Mouse (Mus musculus): ENCODE data around the gene Sqstm1. TPM values are rescaled to one million over a fixed set of nuclear protein-coding genes. Genes with fewer than 3 reads are reported as not detected.

The Sqstm1 gene
- polyA plus RNA-seq (2012; fragmentation: generic; extraction: Trizol): 100 to 1,000 TPM; 677 to 698 TPM

GRCm38 (mm10) chr11:50210505-50211151 lies at the start of gene Sqstm1, which contains the start of gene Mgat4b:
Gene Sqstm1, minus strand, starts transcription at chr11:50210827.
Gene Mgat4b, plus strand, starts transcription at chr11:50210890.

GRCm38 (mm10) chr11:50238324-50238723 lies 27.7 kb upstream of the Sqstm1 start, which contains the start of gene Ltc4s:
Gene Ltc4s, minus strand, starts transcription at chr11:50238616.

GRCm38 (mm10) chr11:50174111-50174729 lies 36.4 kb downstream of the Sqstm1 start, which contains the start of gene Mrnip:
Gene Mrnip, plus strand, starts transcription at chr11:50174444.

Other genes with a start within 250 kb of the Sqstm1 start
- 1 to 10 TPM in 1 of 2 experiments, under 1 TPM in 1; 0.11 to 1.3 TPM for gene Rnf130, start 185.5 kb downstream of the Sqstm1 start, polyA plus RNA-seq (2012; fragmentation: generic; extraction: Trizol)
- 10 to 100 TPM; 24.9 to 84.8 TPM for gene Tbc1d9b, start 79.4 kb downstream of the Sqstm1 start, polyA plus RNA-seq (2012; fragmentation: generic; extraction: Trizol)
- gene Mrnip, start 36.4 kb downstream of the Sqstm1 start, polyA plus RNA-seq (2012; fragmentation: generic; extraction: Trizol): 10 to 100 TPM in 1 of 2 experiments, 1 to 10 TPM in 1; 6.2 to 20.4 TPM
- gene Mgat4b, start 63 bp upstream of the Sqstm1 start, polyA plus RNA-seq (2012; fragmentation: generic; extraction: Trizol): 100 to 1,000 TPM; 126 to 128 TPM
- under 1 TPM; 0.27 to 0.28 TPM for gene Ltc4s, start 27.8 kb upstream of the Sqstm1 start, polyA plus RNA-seq (2012; fragmentation: generic; extraction: Trizol)
- gene Maml1, start 81.5 kb upstream of the Sqstm1 start, polyA plus RNA-seq (2012; fragmentation: generic; extraction: Trizol): 10 to 100 TPM in 1 of 2 experiments, 1 to 10 TPM in 1; 3.1 to 19.0 TPM
- gene Canx, start 114.8 kb upstream of the Sqstm1 start, polyA plus RNA-seq (2012; fragmentation: generic; extraction: Trizol): 10 to 100 TPM; 24.4 to 97.5 TPM
- not detected for gene Cby3, start 143.6 kb upstream of the Sqstm1 start, polyA plus RNA-seq (2012; fragmentation: generic; extraction: Trizol)
- 10 to 100 TPM; 14.2 to 88.6 TPM for gene Hnrnph1, start 166.2 kb upstream of the Sqstm1 start, polyA plus RNA-seq (2012; fragmentation: generic; extraction: Trizol)
- 10 to 100 TPM in 1 of 2 experiments, 1 to 10 TPM in 1; 8.5 to 19.3 TPM for gene Rufy1, start 220.3 kb upstream of the Sqstm1 start, polyA plus RNA-seq (2012; fragmentation: generic; extraction: Trizol)